ENCODE assay signal across 8 mouse cellular contexts in the genomic region with DNA sequence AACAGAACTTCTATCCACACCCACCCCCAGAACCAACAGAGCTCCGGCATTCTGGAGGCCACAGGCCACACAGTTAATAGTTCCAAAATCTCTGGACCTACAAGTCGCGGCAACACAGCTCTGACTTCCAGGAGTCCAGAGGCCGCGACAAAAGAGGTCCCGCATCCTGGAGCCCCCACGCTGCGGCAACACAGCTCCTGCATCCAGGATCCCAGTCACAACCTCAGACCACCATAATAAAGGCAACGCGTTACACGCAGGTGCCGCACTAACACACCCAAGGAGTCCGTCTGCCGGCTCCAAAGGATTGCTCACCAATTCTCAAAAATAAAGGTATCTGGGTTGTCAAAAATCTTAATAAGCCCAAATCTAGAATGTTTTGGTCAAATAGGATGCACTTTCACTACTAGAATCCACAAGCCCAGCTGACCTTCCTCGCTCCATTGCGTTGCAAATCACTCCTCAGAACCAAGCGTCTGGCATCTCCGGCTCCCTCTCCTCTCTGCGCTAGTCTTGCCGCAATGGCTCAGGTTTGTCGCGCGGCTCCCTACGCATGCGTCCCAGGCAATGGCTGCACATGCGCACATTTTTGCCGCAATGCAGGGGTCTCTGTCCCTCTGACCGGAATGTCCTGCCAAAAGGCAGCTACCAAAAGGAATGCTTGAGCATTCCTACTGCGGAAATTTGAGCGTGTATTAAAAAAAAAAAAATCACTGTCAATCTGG. TPM values are rescaled to one million over a fixed set of nuclear protein-coding genes. Genes with fewer than 3 reads are reported as not detected.
DNase-seq lines count a peak whose midpoint lies in the region; ATAC-seq lines count a peak whose summit lies in the region.

A gene (minus strand): TSS at position 444 of the 725 bp plus-strand sequence.
A gene (minus strand): TSS at position 459 of the 725 bp plus-strand sequence.

- peak within 1 kb of the TSS; percentile 92 for H3K27ac ChIP-seq in hindbrain, embryonic 13.5 days

- DNase-seq in adrenal gland, adult (ENCODE audit: inconsistent age in 2 of 2, low spot score in 1 of 2), result peak; percentile 70 to 80
- DNase-seq in cerebellum, postnatal 10 days, result peak; percentile 90 to 93
- DNase-seq in frontal cortex, postnatal 25 days (ENCODE audit: low spot score in 2 of 2), result peak; percentile 65 to 68
- DNase-seq in left cerebral cortex, adult 11 months (ENCODE audit: low spot score), result peak; percentile 64
- peak; percentile 61 for DNase-seq in lung, postnatal 10 days
- DNase-seq in right cerebral cortex, adult 2 months (ENCODE audit: low spot score in 2 of 2), result peak; percentile 78 to 83
- DNase-seq in B cell, adult 2 months, result no peak

- no peaks in the 10 kb centered on the region for H3K27me3 ChIP-seq in hindbrain, embryonic 13.5 days

- 51% methylated on average over 30 of the region's 30 CpGs for WGBS in hindbrain, embryonic 13.5 days

- ATAC-seq in hindbrain, embryonic 13.5 days (ENCODE audit: low FRiP score), result peak; percentile 67

- H3K4me3 ChIP-seq in hindbrain, embryonic 13.5 days, result peak within 1 kb of the TSS; percentile 64

- peaks cover 16% of the 10 kb centered on the region for H3K9me3 ChIP-seq in hindbrain, embryonic 13.5 days

- no peaks in the 10 kb centered on the region for H3K36me3 ChIP-seq in hindbrain, embryonic 13.5 days

- H3K4me2 ChIP-seq in hindbrain, embryonic 13.5 days, result peak within 1 kb of the TSS; percentile 50

- no peaks in the 10 kb centered on the region for H3K4me1 ChIP-seq in hindbrain, embryonic 13.5 days (replicated peaks)

- peak within 1 kb of the TSS; percentile 85 for H3K9ac ChIP-seq in hindbrain, embryonic 13.5 days

RNA-seq across cellular contexts. Expression of the first gene that starts in this region (rescaled TPM):
- 492 TPM in 2 replicates for polyA plus RNA-seq in hindbrain, embryonic 13.5 days (2015; fragmentation: Nextera tagmentation; extraction: Ambion mirVana)

RNA-seq across cellular contexts. Expression of the second gene that starts in this region (rescaled TPM):
- 2.9 and 4.1 TPM in 2 replicates for polyA plus RNA-seq in hindbrain, embryonic 13.5 days (2015; fragmentation: Nextera tagmentation; extraction: Ambion mirVana)

Comparison
In these comparisons a context has a peak if more than half of its experiments do, and no peak if none do; other contexts are left out.
1. DNase-seq: peak in adrenal gland, adult (2 of 2), cerebellum, postnatal 10 days (2 of 2), frontal cortex, postnatal 25 days (2 of 2), left cerebral cortex, adult 11 months (single experiment), lung, postnatal 10 days (single experiment) and right cerebral cortex, adult 2 months (2 of 2); none in B cell, adult 2 months (0 of 2).